Mouse (Mus musculus) liver (tissue): ENCODE measurements at regions not wholly inside any gene's neighbourhood (a gene's known extent, or its start where the extent isn't known, plus 50 kb on each side); places are given as distances from the start of the nearest gene placed in this dataset.

Source experiments
- DNase-seq: peaks from one replicate; pipeline ENCODE4 v3.0.0-alpha.2; 2020; ENCODE audit warnings: mixed read lengths

- no peak for DNase-seq
Measured at GRCm38 (mm10) chr5:47115882-47116281, 867.1 kb upstream of the Slit2 start.

DNA sequence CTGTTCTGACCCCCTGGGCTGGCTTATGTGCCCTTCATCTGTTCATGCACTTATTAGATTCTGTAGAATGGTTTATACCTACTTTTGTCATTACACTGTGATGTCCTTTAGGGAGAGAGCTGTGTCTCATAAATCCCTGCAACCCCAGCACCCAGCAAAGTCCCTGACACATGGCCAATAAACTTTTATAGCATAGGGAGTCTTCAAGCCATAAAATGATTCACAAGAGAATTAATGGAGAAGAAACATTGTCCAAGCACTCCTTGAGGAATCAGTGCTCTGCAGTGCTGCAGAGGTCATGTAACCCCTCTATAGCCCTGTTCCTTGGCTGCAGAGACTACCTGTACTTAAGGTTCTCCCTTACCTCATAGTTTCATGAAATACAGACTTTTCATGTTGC, 887.2 kb upstream of the Slit2 start:
- no peak for DNase-seq

- no peak for DNase-seq
Measured at GRCm38 (mm10) chr5:47052942-47053341, 930.0 kb upstream of the Slit2 start.

DNA sequence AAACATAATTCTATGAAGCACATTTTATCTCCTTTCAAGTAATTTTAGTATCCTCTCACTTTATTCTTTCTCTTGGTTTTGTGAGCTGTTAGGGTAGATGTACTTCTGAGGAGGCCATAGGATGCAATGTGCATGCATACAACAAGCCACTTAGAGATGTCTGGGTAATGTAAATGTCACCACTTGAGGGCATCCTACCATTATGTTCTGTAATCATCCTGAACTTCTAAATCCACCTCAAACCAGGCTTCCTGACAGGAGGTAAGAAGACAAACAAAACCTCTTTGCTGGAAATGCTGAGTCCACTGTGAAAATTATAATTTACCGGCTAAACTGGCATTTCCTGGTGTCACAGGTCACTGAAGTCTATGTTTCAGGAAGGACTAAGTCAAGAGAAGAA, 946.2 kb upstream of the Slit2 start:
- DNase-seq = no peak

GRCm38 (mm10) chr5:47034021-47034420, 948.9 kb upstream of the Slit2 start:
- no peak for DNase-seq

- DNase-seq = peak; percentile 33
Measured at GRCm38 (mm10) chr5:47014351-47014750, 968.6 kb upstream of the Slit2 start.

DNA sequence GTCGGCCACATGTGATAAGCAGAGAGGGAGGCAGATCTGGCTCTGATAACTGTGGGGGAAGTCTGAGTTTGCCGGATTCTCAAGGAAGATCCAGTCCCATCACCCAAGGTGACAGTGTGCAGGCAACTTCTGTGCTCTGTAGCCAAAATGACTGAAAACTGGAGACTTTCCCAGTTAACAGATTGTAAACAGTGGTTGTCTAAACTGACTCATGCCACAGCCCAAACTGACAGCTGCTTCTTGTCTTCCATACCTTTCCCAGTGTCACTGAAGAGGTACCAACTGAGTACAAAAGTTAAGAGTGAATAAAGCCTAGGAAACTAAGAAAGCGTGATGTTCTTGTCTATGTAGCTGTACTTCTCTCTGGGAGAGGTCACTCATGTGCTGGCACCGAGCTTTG, 990.4 kb upstream of the Slit2 start:
- no peak for DNase-seq

DNA sequence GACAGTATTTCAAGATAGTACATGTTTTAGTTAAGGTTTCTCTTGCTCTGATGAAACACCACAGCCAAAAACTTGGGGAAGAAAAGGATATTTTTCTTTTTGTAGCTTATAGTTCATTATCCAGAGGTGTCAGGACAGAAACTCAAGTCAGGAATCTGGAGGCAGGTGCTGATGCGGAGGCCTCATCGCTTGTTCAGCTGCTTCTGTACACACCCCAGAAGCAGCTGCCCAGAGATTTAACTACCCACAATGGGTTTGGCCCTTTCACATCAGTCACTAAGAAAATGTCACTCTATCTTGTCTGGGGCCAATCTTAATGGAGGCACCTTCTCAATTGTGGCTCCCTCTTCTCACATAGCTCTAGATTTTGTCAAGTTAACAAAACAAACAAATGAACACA, 996.4 kb upstream of the Slit2 start:
- no peak for DNase-seq

- DNase-seq = no peak
Measured at GRCm38 (mm10) chr5:46980326-46980725, 1002.6 kb upstream of the Slit2 start.

GRCm38 (mm10) chr5:46968870-46969436, 1014.0 kb upstream of the Slit2 start:
- DNase-seq = no peak

- DNase-seq = no peak
Measured at GRCm38 (mm10) chr5:46960749-46961148, 1022.2 kb upstream of the Slit2 start.

GRCm38 (mm10) chr5:46926324-46926723, 1056.6 kb upstream of the Slit2 start:
- DNase-seq = no peak

- DNase-seq = no peak
Measured at GRCm38 (mm10) chr5:46901909-46902308, 1044.5 kb upstream of the Lcorl start.

DNA sequence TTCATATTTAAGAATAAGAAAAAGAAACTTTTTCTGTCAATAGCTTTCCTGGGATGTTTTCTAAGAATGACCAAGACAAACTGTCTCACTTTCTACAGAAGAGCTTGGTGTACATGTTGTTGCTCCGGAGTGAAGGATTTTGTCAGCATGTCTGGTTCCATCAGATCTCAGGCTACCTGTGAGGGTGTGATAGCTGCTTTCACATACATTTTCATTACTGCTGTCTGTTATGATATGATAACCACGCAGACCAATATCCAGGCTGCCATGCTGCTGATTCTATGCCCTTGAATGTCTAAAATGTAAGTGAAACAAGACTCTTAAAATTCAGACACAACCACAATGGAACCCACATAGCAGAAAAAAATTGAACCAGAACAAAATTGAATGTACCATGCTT, 1036.6 kb upstream of the Lcorl start:
- peak; percentile 9 for DNase-seq

GRCm38 (mm10) chr5:46883956-46884355, 1026.5 kb upstream of the Lcorl start:
- DNase-seq = no peak

DNA sequence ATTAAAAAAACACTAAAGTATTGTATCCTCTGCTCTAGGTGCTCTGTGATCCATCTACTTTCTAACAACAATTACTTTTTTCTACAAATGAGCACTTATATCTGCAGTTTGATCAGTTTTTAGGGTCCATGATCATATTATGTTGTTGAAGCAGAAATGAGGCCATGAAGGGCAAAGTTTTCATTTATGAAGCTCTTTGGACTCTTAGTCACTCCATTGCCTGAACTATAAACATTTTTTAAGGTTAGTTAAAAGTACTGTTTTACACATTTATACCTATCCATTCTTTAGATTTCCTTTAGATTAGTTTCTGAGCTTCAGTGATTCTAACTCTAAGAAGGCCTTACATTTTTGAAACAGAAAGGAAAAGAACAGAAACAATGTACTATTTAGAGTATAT, 999.4 kb upstream of the Lcorl start:
- no peak for DNase-seq

DNA sequence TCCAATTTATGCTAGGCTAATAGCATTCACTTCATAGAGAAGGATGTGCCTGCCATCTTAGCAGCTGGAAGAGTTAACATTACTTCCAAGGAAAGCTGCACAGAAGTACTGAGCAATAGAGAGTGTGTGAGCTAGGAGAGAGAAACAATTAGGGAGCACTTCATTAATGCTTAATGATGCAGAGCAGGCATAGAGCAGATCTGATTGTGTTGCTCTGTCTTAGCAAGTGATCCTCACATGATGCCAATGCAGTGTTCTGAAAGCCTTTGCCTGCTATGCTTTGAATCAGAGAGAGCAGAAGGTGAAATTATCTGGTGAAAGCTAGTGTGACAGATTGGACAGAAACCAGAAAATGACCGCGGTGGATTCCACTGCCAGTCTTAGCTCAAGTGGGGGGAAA, 987.8 kb upstream of the Lcorl start:
- DNase-seq = no peak

GRCm38 (mm10) chr5:46836810-46837209, 979.4 kb upstream of the Lcorl start:
- no peak for DNase-seq

DNA sequence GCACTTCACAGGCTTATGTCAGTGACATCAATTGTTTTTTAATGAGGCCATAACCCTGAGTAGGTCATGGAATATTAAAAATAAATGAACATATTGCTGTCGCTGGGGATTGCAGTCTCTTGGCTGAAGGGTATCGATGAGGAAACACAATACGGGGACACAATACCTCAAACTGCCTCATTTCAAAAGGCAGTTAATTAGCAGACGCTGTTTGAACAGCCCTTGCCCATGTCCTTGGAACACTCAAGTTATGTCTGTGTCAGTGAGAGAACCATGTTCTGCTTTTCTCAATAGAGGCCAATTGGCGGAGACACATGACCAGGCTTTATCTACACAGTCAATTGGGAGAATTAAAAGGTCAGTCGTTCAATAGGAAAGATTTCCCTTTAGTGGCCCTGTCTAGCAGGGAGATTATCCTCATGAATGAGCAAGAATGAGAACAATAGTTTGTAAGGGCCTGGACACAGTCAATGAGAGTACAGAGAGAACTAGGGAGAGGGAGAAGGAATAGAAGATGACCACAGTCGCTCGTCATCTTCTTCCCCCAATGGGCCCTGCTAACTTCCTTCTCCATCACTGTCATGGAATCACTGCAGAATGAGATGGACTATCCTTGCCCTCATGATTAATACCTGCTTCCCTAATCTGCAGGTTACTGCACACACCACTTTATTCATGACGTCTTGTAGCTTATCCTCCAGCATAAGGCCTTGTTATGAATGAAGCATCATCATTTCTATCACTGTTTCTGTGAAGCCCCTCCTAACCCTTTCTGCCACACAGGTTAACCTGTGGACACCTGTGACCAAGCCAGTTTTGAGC, 973.6 kb upstream of the Lcorl start:
- DNase-seq = no peak

- DNase-seq = no peak
Measured at GRCm38 (mm10) chr5:46830114-46830513, 972.7 kb upstream of the Lcorl start.

- no peak for DNase-seq
Measured at GRCm38 (mm10) chr5:46826381-46826780, 969.0 kb upstream of the Lcorl start.

- no peak for DNase-seq
Measured at GRCm38 (mm10) chr5:46824934-46825333, 967.5 kb upstream of the Lcorl start.

GRCm38 (mm10) chr5:46795102-46795501, 937.7 kb upstream of the Lcorl start:
- DNase-seq = no peak

GRCm38 (mm10) chr5:46794028-46794705, 936.8 kb upstream of the Lcorl start:
- DNase-seq = peak; percentile 6
